Mouse (Mus musculus): ENCODE data around the gene Disp1. TPM values are rescaled to one million over a fixed set of nuclear protein-coding genes. Genes with fewer than 3 reads are reported as not detected.

Disp1 gene
- total RNA-seq, 2 experiments from 2014 or later, result 8.9 to 13.8 TPM

DNA sequence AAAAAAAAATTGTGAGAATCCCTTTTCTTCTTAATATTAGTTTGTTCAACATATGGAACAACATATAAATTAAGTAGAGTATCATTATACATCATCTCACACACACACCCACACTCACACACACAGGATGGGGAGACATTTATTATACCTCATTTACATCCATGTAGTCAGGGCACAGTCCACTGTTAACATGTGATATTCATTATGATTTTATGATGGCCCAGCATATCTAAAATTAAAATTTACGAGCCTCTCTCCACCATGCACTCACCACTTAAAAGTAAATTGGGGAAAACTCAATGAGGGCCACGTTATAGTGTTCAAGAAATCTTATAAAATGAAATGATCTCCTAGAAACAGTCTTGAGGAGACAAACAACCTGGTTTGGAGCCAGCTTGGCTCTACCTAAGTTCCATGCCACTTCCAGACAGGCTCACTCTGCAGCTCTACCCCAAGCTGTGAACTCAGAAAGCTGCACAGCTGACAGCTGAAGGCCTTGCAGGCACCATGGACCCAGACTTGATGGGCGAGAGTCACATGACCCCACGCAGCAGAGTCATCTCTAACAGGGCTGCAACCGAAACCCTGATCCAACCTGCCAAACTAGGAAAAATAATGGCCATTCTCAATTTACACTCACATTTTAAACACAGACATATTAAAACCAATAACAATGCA lies 57.7 kb downstream of the Disp1 start:
- no peak for DNase-seq

DNA sequence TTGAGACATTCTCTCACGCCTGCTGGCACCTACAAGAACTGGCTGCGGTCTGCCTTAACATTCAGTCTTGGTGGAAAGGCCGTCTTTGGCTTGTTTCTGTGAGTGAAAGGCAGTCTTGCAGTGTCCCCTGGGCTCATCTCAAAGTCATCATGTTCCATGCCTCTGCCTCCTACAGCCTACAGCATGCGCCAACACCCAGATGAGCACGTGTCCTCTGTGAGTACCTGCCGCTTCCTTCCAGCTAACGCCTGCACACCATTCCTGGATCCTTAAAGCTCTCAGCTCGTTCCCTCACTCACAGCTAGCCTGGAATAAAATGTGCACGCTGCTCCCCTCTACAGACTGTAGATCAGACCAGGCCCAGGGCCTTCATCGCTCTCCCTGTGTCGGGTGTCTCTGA lies 60.3 kb downstream of the Disp1 start:
- no peak for DNase-seq

- no peak for DNase-seq
Measured at GRCm38 (mm10) chr1:183160188-183160587, 61.1 kb downstream of the Disp1 start.

DNA sequence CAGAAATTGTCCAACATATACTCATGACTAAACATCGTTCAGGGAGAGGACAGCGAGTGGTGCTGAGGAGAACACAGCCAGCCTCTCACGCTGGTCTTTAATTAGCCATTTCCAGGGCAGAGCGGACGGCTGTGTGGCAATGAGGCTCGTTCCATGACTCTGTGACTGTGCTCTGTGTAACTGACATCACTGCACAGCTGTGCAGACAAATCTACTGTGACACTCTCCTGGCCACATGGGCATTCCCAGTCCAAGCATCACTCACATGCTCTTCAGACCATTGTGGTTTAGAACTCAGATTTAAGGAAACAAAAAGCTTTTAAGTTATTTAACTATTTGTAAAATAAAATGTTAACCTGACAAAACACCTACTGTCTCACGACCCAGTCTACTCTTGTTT lies 62.1 kb downstream of the Disp1 start:
- no peak for DNase-seq

- peak; percentile 31 for DNase-seq
Measured at GRCm38 (mm10) chr1:183155600-183155999, 65.7 kb downstream of the Disp1 start.

DNA sequence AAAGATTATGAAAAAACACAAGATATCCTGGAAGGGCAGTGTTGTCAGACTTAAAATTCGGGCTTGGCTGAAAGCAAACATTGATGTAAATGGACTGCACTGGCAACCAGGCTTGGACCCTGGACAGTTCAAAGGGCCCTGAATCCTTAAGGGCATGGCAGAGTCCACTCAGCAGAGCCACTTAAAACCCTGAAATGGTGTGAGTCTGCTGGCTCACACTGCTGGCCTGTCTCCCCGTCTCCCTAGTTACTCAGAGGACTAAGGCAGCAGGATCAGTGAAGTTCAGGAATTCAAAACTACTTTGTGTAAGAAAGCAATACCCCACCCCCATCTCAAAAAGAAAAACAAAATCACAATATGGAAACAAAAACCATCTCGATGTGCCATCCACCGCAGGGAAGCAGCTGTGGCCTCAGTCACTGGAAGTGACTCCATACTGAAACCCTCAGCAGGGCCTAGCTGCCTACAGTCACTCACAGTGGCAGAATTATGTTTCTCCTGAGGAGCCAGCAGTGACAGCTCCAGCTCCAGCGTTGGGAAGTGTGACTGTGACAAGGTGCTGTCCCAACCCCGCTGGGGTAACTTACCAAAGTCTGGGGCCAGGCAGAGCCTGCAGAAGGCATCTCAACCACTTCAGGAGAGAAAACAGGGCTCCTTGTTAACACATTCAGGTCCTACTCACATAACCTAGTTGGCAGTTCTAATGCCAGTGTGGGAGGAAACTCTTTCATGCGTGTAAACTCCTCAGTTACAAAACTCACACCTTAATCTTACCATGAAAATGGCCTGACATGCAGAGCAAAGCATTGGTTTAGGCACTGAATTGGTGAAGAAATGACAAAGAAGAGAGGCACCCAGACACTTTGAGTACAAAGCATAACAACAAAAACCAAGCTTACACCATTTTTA lies 66.8 kb downstream of the Disp1 start:
- DNase-seq, result no peak

- DNase-seq, result no peak
Measured at GRCm38 (mm10) chr1:183153354-183153753, 68.0 kb downstream of the Disp1 start.

DNA sequence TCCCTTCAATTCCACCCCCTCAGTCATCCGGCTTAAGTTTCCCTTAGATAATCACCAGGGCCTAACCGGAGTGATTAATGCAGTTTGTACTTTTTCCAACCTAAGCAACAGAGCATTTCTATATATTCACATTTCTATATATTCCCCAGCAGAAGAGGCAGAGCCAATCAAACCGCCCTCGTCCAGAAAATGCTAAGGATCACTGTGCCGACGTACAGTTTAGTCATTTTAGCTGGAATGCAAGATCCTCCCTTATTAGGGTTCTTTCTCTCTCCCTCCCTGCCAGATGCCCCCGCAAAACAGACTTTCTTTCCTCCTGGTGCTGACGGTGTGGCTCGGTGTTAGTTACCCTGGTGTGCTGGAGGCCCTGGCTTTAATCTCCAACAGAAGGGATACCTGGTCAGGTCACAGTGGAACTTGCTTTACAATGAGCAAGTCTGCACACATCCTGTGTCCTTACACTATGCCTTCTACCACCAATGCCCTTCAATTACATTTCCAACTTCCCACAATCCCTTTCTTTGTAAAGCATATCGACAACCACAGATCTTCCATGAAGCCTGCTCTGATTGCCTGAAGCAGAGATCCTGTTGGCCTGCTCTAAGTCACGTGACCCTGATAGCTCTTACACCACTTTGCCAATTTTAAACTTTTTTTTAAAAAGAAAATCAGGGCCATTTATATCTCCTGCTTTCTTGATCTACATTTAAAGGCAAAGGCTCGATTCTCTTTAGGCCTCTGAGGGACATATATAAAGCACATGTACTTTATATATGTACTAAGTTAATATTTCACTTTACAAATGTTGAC lies 69.6 kb downstream of the Disp1 start:
- no peak for DNase-seq

- peak; percentile 23 for DNase-seq
Measured at GRCm38 (mm10) chr1:183150379-183150840, 70.9 kb downstream of the Disp1 start.

DNA sequence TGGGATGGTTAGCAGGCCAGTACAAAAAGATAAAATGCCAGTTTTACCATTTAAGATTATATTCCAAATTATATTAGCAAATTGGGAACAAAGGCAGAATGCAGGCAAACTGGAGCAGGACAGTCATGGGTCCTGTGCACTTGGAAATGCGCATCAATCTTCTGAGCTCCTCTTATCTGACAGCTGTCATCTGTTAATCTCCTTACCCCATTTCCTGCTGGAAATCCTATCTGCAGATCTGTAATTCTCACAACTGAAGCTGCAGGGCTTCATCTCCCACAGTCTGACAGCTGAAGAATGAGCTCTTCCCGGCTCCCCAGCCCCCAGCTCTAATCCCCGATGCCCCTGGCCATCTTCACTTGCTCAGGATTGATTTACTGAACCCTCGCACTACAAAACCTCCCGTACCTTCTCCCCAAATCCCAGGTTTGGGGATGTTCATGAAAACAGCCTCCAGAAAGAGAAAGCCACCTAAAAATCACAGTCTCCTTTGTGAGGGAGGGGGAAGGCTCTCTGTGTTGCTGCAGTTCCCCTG lies 71.7 kb downstream of the Disp1 start:
- no peak for DNase-seq

GRCm38 (mm10) chr1:183147438-183147841 lies 73.9 kb downstream of the Disp1 start:
- peak; percentile 62 for DNase-seq

DNA sequence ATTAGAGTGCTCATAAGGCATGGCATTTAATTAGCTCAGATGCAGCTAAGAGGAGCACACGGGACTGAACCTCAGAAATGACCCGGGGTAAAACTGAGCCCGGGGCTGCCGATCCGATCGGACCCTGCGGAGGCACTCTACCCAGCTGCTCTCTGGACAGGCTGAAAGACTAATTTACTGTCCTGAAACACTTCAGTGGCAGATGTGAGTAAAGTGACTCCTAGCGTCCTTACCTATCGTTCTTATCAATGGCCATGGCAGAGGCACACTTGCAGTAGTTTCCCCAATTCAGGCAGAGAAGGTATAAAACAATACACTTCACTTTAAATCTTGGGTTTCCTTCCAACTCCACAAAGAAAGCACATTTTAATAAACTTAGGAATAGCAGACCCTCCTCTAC lies 74.5 kb downstream of the Disp1 start:
- DNase-seq, result no peak

GRCm38 (mm10) chr1:183146102-183146735 lies 75.1 kb downstream of the Disp1 start:
- DNase-seq, result no peak

- DNase-seq, result no peak
Measured at GRCm38 (mm10) chr1:183144602-183145205, 76.6 kb downstream of the Disp1 start.

- DNase-seq, result no peak
Measured at GRCm38 (mm10) chr1:183143246-183143645, 78.1 kb downstream of the Disp1 start.

GRCm38 (mm10) chr1:183142566-183142965 lies 78.8 kb downstream of the Disp1 start:
- no peak for DNase-seq

- no peak for DNase-seq
Measured at GRCm38 (mm10) chr1:183141329-183141728, 80.0 kb downstream of the Disp1 start.

DNA sequence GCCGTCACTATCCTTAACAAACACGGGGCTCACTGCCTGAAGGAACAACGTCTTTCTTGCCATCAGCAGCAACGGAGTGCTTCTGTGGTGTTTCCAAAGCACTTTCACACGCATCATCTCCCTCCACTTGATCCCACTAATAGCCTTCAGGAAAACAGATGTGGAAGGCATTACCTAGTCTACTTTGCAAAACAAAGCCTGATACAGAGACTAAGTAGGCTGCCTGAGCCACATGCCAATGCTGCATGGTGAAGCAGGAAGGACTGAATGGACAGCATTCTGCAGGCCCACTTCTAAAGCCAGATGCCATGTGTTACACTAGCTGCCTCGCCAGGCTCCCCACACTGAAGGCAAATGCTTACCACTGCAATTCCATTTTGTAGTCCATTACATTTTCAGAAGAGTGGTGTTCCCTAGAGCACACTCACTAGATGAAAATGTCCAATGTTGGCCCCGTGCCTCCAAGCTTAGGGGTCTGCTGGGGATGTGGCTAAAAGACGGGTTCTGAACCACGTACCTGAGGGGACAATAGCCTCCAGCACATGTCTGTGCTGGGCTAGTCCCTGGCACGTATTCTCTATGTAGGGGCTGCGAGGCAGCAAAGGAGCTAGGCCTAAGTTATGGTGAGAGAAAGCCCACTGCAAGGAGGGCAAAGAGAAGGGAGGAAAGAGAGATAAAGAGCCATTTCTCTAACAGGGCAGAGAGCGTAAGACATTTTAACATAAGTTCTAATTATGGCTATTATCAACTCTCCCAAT lies 80.6 kb downstream of the Disp1 start:
- DNase-seq, result no peak

GRCm38 (mm10) chr1:183138088-183138487 lies 83.2 kb downstream of the Disp1 start:
- no peak for DNase-seq

- no peak for DNase-seq
Measured at GRCm38 (mm10) chr1:183134427-183134826, 86.9 kb downstream of the Disp1 start.

DNA sequence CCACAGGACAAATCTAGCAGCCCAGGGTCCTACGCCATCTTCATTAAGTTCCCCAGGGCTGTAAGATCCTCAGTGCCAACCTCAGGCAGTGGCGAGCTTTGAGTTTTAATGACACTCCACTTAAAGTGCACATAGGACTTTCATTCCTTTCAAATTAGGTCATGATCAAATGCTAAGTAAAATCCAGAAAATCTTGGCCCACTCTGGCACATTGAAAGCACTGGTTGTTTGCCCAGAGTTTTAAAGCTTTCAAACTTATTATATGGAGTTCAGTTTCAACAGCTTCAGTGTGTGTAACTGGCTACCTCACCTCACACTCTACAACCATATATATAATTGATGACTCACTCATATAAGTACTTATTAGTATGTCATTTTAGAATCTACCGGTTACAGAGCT lies 87.9 kb downstream of the Disp1 start:
- DNase-seq, result no peak
